Mouse (Mus musculus): ENCODE results near the gene Gpn1. TPM values are rescaled to one million over a fixed set of nuclear protein-coding genes. Genes with fewer than 3 reads are reported as not detected.

The Gpn1 gene
- 36.4 and 39.5 TPM in 2 replicates for polyA plus RNA-seq (2012; rRNA removed)

DNA sequence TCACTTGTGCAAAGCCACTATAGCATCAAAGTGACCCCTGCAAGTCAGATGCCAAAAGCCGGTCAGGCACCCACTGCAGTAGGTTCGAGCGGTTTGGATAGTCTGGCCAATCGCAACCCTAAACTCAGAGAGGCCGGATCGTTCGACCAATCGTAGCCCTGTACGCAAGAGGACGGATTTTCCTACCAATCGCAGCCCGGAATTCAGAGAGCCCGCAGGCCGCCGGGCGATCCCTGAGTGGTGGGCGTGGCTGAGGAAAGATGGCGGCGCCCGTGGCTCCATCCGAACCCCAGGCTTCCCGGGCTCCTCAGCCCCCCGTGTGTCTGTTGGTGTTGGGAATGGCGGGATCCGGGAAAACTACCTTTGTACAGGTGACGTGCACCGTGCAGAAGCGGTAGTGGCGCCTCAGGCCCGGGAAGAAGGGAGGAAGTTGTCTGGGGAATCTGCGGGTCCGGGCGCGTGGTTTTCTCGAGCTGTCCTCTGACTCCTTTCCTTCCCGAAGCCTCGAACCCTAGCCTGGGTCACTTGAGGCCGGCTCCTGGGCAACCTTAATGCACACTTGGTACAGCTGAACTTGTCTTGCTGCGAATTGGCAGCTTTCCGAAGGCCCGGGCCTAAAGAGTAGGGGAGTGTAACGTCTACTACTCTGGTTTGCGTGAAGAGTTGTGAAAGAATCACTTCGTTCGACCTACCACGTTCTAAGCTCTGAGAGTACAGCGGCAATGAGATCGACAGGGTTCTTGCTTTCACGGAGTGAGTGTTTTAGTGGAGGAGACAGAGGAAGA lies at the start of gene Gpn1:
Gene Gpn1 (plus strand): TSS at position 229 of the 785 bp plus-strand sequence.

DNA sequence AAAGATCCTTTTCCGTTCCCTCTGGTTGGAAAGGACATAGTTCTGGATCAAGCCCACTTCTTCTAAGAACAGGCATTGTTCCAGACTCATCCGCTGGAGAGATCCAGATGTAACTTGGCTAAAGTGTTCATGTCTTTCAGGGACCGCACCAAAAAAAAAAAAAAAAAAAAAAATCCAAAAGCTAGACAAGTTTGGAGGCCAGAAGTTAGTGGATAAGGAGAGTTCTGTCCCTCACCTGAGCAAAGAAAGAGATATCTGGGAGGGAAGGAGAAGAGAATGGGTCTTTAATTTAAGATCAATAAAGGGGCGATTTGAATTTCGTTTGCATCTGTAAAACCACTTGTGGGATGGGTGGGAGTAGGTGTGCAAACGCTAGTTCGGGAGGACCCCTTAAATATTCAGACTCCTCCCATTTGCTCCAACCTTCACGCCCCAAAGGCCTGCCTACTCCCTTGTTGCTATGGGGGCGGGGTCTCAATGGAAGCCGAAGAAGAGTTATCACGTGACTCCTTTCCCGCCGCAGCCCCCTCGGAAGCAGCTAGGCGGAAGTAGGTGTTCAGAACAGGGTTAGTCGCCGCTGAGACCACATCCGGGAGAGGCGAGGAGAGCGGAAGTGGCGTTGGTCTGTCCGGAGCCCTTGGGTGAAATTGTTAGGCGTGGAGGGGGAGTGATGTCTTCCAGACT lies 42.5 kb upstream of the Gpn1 start, which contains the start of gene Zfp512:
Gene Zfp512 (plus strand): TSS at position 554 of the 684 bp plus-strand sequence.

DNA sequence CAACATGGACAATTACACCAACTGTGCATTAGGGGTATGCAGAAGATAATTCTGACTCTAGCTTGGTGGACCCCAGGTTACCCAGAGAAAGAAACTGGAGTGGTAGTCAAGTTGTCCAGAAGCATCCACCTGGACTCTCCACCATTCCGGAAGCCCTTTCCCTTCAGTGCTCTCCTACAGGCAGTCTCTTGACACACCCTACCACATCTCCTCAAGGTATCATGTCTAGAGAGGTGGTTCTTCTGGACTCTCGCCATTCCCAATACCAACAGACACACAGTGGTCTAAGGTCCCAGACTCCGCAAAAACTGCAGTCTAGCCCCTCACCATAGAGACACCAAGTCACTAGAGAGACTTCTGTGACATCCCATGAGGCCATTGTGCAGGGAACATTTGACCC lies 9.1 kb upstream of the Gpn1 start, which contains the start of gene 4930548H24Rik:
Gene 4930548H24Rik (plus strand): TSS at position 301 of the 400 bp plus-strand sequence.

DNA sequence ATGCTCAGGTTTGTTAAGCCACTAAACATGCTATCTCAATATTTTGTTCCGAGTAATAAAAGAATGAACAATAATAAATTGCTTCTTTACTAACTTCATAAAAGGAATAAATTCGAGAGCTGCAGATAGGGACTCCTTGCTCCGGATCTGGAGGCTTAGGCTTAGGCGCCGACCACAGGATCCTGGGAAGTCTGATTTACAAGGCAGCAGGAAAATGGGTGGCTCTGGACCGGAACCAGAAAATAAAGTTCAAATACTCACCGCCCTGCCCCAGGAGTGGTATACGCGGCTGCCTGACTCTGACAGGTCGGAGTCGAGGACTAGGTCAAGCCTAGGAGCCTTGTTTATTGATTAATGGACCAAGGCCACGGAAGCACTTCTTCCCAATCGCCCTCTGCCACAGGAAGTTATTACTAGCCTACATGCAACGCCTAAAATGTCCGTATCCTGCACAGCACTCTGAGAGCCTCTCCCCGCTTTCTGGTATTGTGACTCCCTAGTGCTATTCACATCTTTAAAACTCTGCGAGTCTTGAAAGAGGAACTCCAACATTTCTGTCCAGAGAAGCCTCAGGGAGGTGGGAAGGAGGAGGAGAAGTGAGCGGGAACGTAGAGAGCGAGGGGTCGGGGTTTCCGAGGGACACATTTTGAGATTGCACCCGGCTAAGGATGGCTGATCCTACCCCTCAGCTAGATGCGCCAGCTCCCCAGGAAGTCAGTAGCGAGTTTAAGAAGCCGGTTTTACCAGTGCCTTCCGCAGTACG lies 32.0 kb downstream of the Gpn1 start, which contains the start of gene Slc4a1ap:
Gene Slc4a1ap (plus strand): TSS at position 642 of the 763 bp plus-strand sequence.

DNA sequence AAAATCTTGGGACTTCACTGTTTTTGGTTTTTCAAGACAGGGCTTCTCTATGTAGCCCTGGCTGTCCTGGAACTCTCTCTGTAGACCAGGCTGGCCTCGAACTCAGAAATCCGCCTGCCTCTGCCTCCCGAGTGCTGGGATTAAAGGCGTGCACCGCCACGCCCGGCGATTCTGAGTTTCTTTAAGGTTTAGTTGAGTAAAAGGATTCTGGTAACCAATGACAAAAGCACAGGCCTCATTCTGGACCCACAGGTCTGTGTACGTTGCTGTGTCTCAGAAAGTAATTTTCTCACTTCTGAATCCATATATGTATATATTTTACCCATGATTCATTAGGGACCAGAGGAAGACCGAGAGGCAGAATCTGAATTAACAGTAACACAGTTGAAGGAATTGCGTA lies 33.2 kb downstream of the Gpn1 start, which contains the start of gene Supt7l:
Gene Supt7l (minus strand): TSS at position 101 of the 400 bp plus-strand sequence.

Other genes with a start within 250 kb of the Gpn1 start
- gene Krtcap3, start 243.1 kb upstream of the Gpn1 start, polyA plus RNA-seq (2012; rRNA removed) = 3.8 and 4.6 TPM in 2 replicates
- 50.2 and 54.6 TPM in 2 replicates for gene Ift172, start 203.6 kb upstream of the Gpn1 start, polyA plus RNA-seq (2012; rRNA removed)
- 190 and 201 TPM in 2 replicates for gene Fndc4, start 198.7 kb upstream of the Gpn1 start, polyA plus RNA-seq (2012; rRNA removed)
- 0.75 and 0.87 TPM in 2 replicates for gene Gckr, start 197.3 kb upstream of the Gpn1 start, polyA plus RNA-seq (2012; rRNA removed)
- 90.2 and 90.7 TPM in 2 replicates for gene Zfp512, start 42.3 kb upstream of the Gpn1 start, polyA plus RNA-seq (2012; rRNA removed)
- gene 4930548H24Rik, start 9.0 kb upstream of the Gpn1 start, polyA plus RNA-seq (2012; rRNA removed) = 0.10 and 0.11 TPM in 2 replicates
- 22.1 and 22.2 TPM in 2 replicates for gene Slc4a1ap, start 32.3 kb downstream of the Gpn1 start, polyA plus RNA-seq (2012; rRNA removed)
- 14.2 and 16.9 TPM in 2 replicates for gene Supt7l, start 33.1 kb downstream of the Gpn1 start, polyA plus RNA-seq (2012; rRNA removed)
- 126 and 134 TPM in 2 replicates for gene Mrpl33, start 102.2 kb downstream of the Gpn1 start, polyA plus RNA-seq (2012; rRNA removed)
- 1.2 and 1.7 TPM in 2 replicates for gene Rbks, start 202.9 kb downstream of the Gpn1 start, polyA plus RNA-seq (2012; rRNA removed)
- gene Babam2, start 202.9 kb downstream of the Gpn1 start, polyA plus RNA-seq (2012; rRNA removed) = 31.1 and 31.3 TPM in 2 replicates

All from central nervous system, embryonic 18 days (tissue).